Mouse (Mus musculus): ENCODE measurements around the gene Zfp568. TPM values are rescaled to one million over a fixed set of nuclear protein-coding genes. Genes with fewer than 3 reads are reported as not detected.
A peak's percentile ranks its signal among the peaks of the same experiment; 100 is the strongest.

The Zfp568 gene
- total and polyA plus RNA-seq, 3 experiments = 10.6 to 12.6 (median 11.5) TPM

DNA sequence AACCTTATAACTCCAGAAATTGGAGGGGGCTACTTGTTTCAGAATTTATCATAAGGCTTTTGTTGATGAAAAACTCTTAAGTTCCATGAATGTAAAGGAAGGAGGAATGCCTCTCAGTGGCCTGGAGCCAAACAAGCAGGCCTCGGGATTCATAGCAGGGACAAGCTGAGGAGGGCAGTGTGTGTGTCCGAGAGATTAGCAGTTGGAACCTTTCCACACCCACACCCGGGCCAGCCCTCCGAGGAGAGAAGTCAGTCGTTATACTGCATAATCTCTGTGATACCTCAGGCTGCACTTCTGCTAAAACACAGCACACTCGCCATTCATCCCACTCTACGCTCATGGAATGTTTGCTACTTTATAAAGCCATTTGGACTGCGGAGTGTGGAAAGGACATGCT lies 40.0 kb downstream of the Zfp568 start:
- Histone ChIP-seq H3K4me1 (ENCODE audit: control insufficient read depth in 1 of 2, insufficient read depth in 2 of 2) (no peaks in the 10 kb centered on the region), H3K4me3 (replicated peaks in 1 of 3; ENCODE audit: low read depth in 2 of 3, low read length in 2 of 3, poor library complexity in 1 of 3) (no peak overlapping the region), H3K9ac (ENCODE audit: insufficient read depth, low read depth) (no peak overlapping the region), H3K27me3 (replicated peaks) (no peaks in the 10 kb centered on the region), H3K79me2 (replicated peaks; ENCODE audit: control insufficient read depth, extremely low read depth, insufficient read depth, poor library complexity, severe bottlenecking) (no peaks in the 10 kb centered on the region), H3K27ac (ENCODE audit: insufficient read depth, low read depth) (no peak overlapping the region), H3K4me2 (ENCODE audit: insufficient read depth, low read depth, poor library complexity, severe bottlenecking) (no peak overlapping the region), H3K9me3 (replicated peaks; ENCODE audit: low read length) (no peaks in the 10 kb centered on the region), H3K36me3 (replicated peaks in 1 of 2; ENCODE audit: control insufficient read depth in 1 of 2, insufficient read depth in 1 of 2, low read length in 1 of 2) (peaks cover 54 to 84% of the 10 kb centered on the region in 2 experiments)
- dilution Hi-C loops (cut with MboI; ENCODE audit: extremely low pct_ligation_motif_present, extremely low pct_unique_long_range_greater_than_20kb, low sequenced_read_pairs) (no loop called here), in situ Hi-C loops (cut with MboI; ENCODE audit: low pct_ligation_motif_present, low pct_unique_long_range_greater_than_20kb, low sequenced_read_pairs) (no loop called here)
- DNase-seq (ENCODE audit: extremely low read depth) = no peak
- TF ChIP-seq ZMIZ1 (IDR thresholded peaks at IDR 0.05; ENCODE audit: low read depth, low read length) (no peak), MAZ (IDR thresholded peaks at IDR 0.05; ENCODE audit: low read depth, low read length) (no peak), RAD21 (IDR thresholded peaks at IDR 0.05; ENCODE audit: low read depth, low read length) (no peak), MAFK (IDR thresholded peaks at IDR 0.05; ENCODE audit: insufficient replicate concordance, low read length) (no peak), E2F4 (IDR thresholded peaks at IDR 0.05; ENCODE audit: insufficient replicate concordance, low read depth, low read length) (no peak), CHD2 (IDR thresholded peaks at IDR 0.05; ENCODE audit: low read length) (no peak), NRF1 (IDR thresholded peaks at IDR 0.05; ENCODE audit: low read depth, low read length) (no peak), MEF2A (IDR thresholded peaks at IDR 0.05; ENCODE audit: borderline replicate concordance, low read depth, low read length) (no peak), MAX (IDR thresholded peaks at IDR 0.05; ENCODE audit: low read length) (no peak), POLR2A (IDR thresholded peaks at IDR 0.05; ENCODE audit: low read depth, low read length) (no peak), ZKSCAN1 (IDR thresholded peaks at IDR 0.05; ENCODE audit: borderline replicate concordance, low read depth, low read length) (no peak), CHD1 (IDR thresholded peaks at IDR 0.05; ENCODE audit: low read depth, low read length) (no peak), CTCF (conservative IDR thresholded peaks at IDR 0.05 in 1 of 2, IDR thresholded peaks at IDR 0.05 in 1 of 2; ENCODE audit: low read depth in 2 of 2, low read length in 2 of 2) (no peak), ZC3H11A (IDR thresholded peaks at IDR 0.05; ENCODE audit: low read depth, low read length) (no peak), HCFC1 (IDR thresholded peaks at IDR 0.05; ENCODE audit: low read depth, low read length) (no peak), USF2 (conservative IDR thresholded peaks at IDR 0.05; ENCODE audit: low read depth, low read length) (no peak)

- H3K27ac ChIP-seq (ENCODE audit: insufficient read depth, low read depth) = no peak overlapping the region
- DNase-seq (ENCODE audit: extremely low read depth) = peak; percentile 10
- no peaks in the 10 kb centered on the region for H3K27me3 ChIP-seq (replicated peaks)
- dilution Hi-C loops (cut with MboI; ENCODE audit: extremely low pct_ligation_motif_present, extremely low pct_unique_long_range_greater_than_20kb, low sequenced_read_pairs) (no loop called here), in situ Hi-C loops (cut with MboI; ENCODE audit: low pct_ligation_motif_present, low pct_unique_long_range_greater_than_20kb, low sequenced_read_pairs) (no loop called here)
- peak; percentile 39 for TF ChIP-seq SMC3 (IDR thresholded peaks at IDR 0.05; ENCODE audit: low read depth, low read length)
- TF ChIP-seq CTCF (conservative IDR thresholded peaks at IDR 0.05 in 1 of 2, IDR thresholded peaks at IDR 0.05 in 1 of 2; ENCODE audit: low read depth in 2 of 2, low read length in 2 of 2) = peak in 1 of 2 experiments; percentile 31; a peak in 1 of 4 replicates
- no peak for TF ChIP-seq ELF1 (IDR thresholded peaks at IDR 0.05; ENCODE audit: low read depth, low read length)
- H3K4me1 ChIP-seq (ENCODE audit: control insufficient read depth in 1 of 2, insufficient read depth in 2 of 2) = no peaks in the 10 kb centered on the region
- no peak overlapping the region for H3K4me3 ChIP-seq (replicated peaks in 1 of 3; ENCODE audit: low read depth in 2 of 3, low read length in 2 of 3, poor library complexity in 1 of 3)
- no peaks in the 10 kb centered on the region for H3K79me2 ChIP-seq (replicated peaks; ENCODE audit: control insufficient read depth, extremely low read depth, insufficient read depth, poor library complexity, severe bottlenecking)
- H3K36me3 ChIP-seq (replicated peaks in 1 of 2; ENCODE audit: control insufficient read depth in 1 of 2, insufficient read depth in 1 of 2, low read length in 1 of 2) = peaks cover 43 to 72% of the 10 kb centered on the region in 2 experiments
- no peak overlapping the region for H3K9ac ChIP-seq (ENCODE audit: insufficient read depth, low read depth)
- no peaks in the 10 kb centered on the region for H3K9me3 ChIP-seq (replicated peaks; ENCODE audit: low read length)
- no peak overlapping the region for H3K4me2 ChIP-seq (ENCODE audit: insufficient read depth, low read depth, poor library complexity, severe bottlenecking)
Measured at GRCm38 (mm10) chr7:30025358-30025757, 41.6 kb downstream of the Zfp568 start.

All from CH12.LX (cell line).